In the genomic region with DNA sequence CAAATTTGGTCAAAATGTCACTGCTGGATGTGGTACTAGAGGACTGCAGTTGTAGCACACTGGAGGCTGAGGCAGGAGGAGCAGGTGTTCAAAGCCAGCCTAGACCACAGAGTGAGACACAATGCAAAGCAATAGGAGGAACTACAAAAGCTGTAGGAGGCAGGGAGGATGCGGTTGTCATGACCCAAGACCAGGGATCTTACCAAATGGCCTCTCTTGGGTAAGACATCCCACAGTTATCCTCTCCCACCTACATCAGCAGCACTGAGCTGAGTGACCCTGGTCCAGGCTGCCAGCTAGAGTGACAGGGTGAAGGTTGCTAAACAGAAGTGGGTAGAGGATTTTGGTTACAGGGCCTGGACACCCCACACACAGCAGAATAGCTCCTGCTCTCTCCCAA, we compare ENCODE assay signal across 14 mouse cellular contexts.
"Had no signal": no experiment of that assay in that cellular context is flagged by ENCODE, and none has a peak within 500 bp of the region (broad histone marks: within the 10 kb centered on the region; RNA-seq: fewer than 3 reads in every experiment).

No protein-coding gene starts in this region.

- H3K4me3 ChIP-seq: layer of hippocampus, adult 2 months; limb, embryonic 12.5 days; lung, embryonic 15.5 days; megakaryocyte, embryonic 14.5 days; midbrain, embryonic 12.5 days had no signal

- DNase-seq: kidney, adult 18-20 months; kidney, postnatal 10 days; kidney, postnatal 4 days; liver; right cerebral cortex, adult 18-20 months; right cerebral cortex, postnatal 25 days; thymus, postnatal 4 days had no signal

- H3K4me2 ChIP-seq: limb, embryonic 12.5 days; lung, embryonic 15.5 days; midbrain, embryonic 12.5 days had no signal

- H3K9ac ChIP-seq: limb, embryonic 12.5 days; liver, embryonic 14.5 days; lung, embryonic 15.5 days; midbrain, embryonic 12.5 days had no signal

- H3K27ac ChIP-seq: layer of hippocampus, adult 2 months; limb, embryonic 12.5 days; liver, embryonic 14.5 days; lung, embryonic 15.5 days; midbrain, embryonic 12.5 days; stomach, postnatal 0 days had no signal

- H3K9me3 ChIP-seq: lung, embryonic 15.5 days had no signal

- H3K27me3 ChIP-seq: limb, embryonic 12.5 days; lung, embryonic 15.5 days; midbrain, embryonic 12.5 days had no signal

- H3K36me3 ChIP-seq: limb, embryonic 12.5 days; lung, embryonic 15.5 days; midbrain, embryonic 12.5 days had no signal

- H3K4me1 ChIP-seq: limb, embryonic 12.5 days; midbrain, embryonic 12.5 days had no signal
